Mouse (Mus musculus) ovary, adult 18-20 months (tissue): ENCODE measurements around the gene Nup160.

Experiments used
- DNase-seq: peaks from one replicate; pipeline ENCODE4 v3.0.0; 2022; ENCODE audit warnings: low spot score, mixed read lengths

Gene Nup160

GRCm38 (mm10) chr2:90677007-90677406 lies at the start of gene Nup160:
Gene Nup160, plus strand, starts transcription at chr2:90677215.
- no peak for DNase-seq

GRCm38 (mm10) chr2:90628261-90628660 lies 48.8 kb upstream of the Nup160 start:
- DNase-seq, result no peak

GRCm38 (mm10) chr2:90629552-90629951 lies 47.5 kb upstream of the Nup160 start:
- no peak for DNase-seq

GRCm38 (mm10) chr2:90631938-90632733 lies 44.9 kb upstream of the Nup160 start:
- DNase-seq, result no peak

GRCm38 (mm10) chr2:90634671-90635070 lies 42.3 kb upstream of the Nup160 start:
- no peak for DNase-seq

- no peak for DNase-seq
Observed at GRCm38 (mm10) chr2:90635085-90635723, 41.8 kb upstream of the Nup160 start.

GRCm38 (mm10) chr2:90636853-90637252 lies 40.2 kb upstream of the Nup160 start:
- DNase-seq, result no peak

GRCm38 (mm10) chr2:90638986-90639746 lies 37.8 kb upstream of the Nup160 start:
- DNase-seq, result no peak

GRCm38 (mm10) chr2:90639747-90640699 lies 37.0 kb upstream of the Nup160 start:
- DNase-seq, result no peak

- DNase-seq, result no peak
Observed at GRCm38 (mm10) chr2:90641007-90641709, 35.9 kb upstream of the Nup160 start.

- DNase-seq, result no peak
Observed at GRCm38 (mm10) chr2:90641710-90642039, 35.3 kb upstream of the Nup160 start.

- DNase-seq, result no peak
Observed at GRCm38 (mm10) chr2:90647084-90647483, 29.9 kb upstream of the Nup160 start.

GRCm38 (mm10) chr2:90649405-90649804 lies 27.6 kb upstream of the Nup160 start:
- DNase-seq, result no peak

- DNase-seq, result no peak
Observed at GRCm38 (mm10) chr2:90649965-90650364, 27.1 kb upstream of the Nup160 start.

- DNase-seq, result no peak
Observed at GRCm38 (mm10) chr2:90652101-90652500, 24.9 kb upstream of the Nup160 start.

- no peak for DNase-seq
Observed at GRCm38 (mm10) chr2:90652993-90653392, 24.0 kb upstream of the Nup160 start.

- no peak for DNase-seq
Observed at GRCm38 (mm10) chr2:90655449-90655848, 21.6 kb upstream of the Nup160 start.

- no peak for DNase-seq
Observed at GRCm38 (mm10) chr2:90658613-90659012, 18.4 kb upstream of the Nup160 start.

- no peak for DNase-seq
Observed at GRCm38 (mm10) chr2:90659016-90659415, 18.0 kb upstream of the Nup160 start.

GRCm38 (mm10) chr2:90659639-90660038 lies 17.4 kb upstream of the Nup160 start:
- DNase-seq, result no peak

- DNase-seq, result no peak
Observed at GRCm38 (mm10) chr2:90660947-90661346, 16.1 kb upstream of the Nup160 start.
